Mouse (Mus musculus) yolk sac, embryonic 10.5 days (tissue): ENCODE measurements at regions not wholly inside any gene's neighbourhood (a gene's known extent, or its start where the extent isn't known, plus 50 kb on each side); places are given as distances from the start of the nearest gene placed in this dataset.

Experiments
- DNase-seq: peaks from one replicate; pipeline ENCODE4 v3.0.0-alpha.2; 2017; ENCODE audit warnings: low spot score

- no peak for DNase-seq
These were observed 77.8 kb upstream of the 1700025G04Rik start for GRCm38 (mm10) chr1:152167716-152168115.

DNA sequence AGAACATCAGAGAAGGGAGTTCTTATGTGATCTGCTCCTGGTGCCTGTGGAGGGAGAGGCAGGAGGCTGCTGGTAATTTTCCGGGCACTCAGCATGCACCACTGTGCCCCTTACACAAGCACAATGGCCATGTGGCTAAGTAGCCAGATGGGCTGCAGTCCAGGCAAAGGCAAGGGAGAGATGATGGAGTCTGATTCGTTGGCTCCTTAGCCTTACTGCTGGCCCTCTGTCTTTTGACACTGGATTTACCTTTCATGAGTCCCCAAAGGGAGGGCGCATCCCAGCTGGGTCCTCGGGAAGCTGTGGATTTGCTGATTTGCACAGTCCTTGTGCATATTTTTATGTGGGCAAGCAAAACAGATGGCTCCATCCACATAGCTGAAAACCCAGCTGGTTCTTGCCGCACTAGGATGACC is 75.6 kb upstream of the 1700025G04Rik start:
- no peak for DNase-seq

DNA sequence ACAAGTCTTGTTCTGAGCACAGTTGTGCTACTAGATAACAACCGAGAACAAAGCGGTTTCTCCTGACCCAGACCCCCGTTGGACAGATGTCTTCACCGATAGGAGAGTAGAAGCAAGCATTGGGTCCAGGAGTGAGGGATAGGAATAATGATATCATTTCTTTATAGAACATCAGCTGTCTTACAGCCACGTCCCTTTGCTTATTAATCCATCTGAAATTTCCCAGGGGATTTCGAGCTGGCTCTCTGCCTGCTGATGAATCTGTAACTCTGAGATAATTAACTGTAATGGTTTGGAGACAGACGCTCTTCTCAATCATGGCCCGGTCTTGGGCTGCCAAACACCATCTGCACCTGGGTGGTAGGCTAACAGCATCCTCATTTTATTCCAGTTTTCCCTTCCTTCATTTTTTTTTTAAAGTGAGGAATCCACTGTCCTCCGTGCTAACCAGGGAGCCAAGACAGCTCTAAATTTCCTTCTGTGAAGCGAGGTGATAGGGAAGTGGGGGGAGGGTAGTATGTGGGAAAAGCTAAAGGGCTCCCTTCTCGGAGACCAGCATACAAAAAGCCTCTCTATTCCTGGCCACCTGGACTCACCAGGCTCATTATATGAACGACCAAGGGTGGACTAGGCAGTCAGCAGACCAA is 75.0 kb upstream of the 1700025G04Rik start:
- no peak for DNase-seq

DNA sequence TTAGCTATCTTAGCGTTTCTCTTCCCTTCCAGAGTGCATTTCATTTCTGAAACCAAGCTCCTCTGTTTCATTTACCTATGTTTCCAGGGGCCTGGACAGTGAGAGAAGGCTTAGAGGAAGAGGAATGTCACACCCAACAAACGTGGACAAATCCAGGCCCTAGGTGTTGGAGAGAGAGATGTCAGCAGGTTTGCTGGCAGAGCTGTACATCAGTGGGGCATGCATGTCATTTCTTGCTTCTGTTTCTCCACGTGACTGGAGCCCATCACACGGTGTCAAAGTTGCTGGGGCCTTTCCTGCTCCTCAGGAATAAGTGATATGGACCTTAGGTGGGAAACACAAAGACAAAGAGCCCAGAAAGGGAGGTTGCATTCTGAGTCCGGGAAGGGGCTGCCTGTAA is 74.3 kb upstream of the 1700025G04Rik start:
- DNase-seq = no peak

DNA sequence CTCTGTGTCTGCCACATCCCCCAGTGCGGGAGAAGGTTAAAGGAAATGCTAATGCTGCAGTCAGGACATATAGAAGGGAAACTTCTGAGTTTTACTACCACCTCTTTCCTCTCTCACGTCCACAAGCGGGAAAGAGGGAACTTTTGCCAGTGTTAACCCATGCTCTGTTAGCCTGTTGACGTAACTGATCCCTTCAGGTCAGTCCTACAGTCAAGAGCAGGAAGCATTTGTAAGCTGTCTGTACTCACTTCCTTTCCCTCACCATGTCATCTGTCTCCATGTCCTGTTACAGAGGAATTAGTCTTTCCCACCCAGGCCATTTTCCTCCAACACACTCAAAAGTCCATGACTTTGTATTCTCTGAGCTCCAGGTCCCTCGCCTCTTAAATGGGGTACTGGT is 62.5 kb upstream of the 1700025G04Rik start:
- no peak for DNase-seq

GRCm38 (mm10) chr1:152148731-152149130 is 58.8 kb upstream of the 1700025G04Rik start:
- DNase-seq = no peak

DNA sequence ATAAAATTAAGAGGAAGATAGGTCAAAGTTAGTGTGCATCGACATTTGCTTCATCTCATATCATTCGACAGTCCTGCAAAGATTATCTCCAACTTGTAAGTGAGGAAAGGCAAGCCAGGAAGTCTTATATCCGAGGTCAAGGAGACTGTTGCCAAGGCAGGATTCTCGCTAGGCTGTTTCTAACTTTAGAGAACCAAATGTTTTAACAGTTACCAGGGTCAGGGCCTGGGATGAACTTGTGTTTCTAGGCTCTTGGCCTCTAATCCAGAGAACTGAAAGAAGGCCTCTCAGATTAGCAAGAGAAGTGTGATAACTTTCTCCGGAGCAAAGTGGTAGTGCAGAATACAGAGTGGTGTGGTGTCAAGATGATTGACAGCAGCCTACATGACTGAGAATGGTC is 50.2 kb upstream of the 1700025G04Rik start:
- no peak for DNase-seq
